Mouse (Mus musculus) erythroblast, embryonic 14.5 days (primary cell): Measurements from ENCODE around the gene Sun2. TPM values are rescaled to one million over a fixed set of nuclear protein-coding genes. Genes with fewer than 3 reads are reported as not detected.

Experiments
- H3K27me3 ChIP-seq: 2 replicates; pipeline ENCODE4 v1.6.1; 2012; ENCODE audit warnings: inconsistent platforms; ENCODE audit not compliant: control insufficient read depth
- H3K36me3 ChIP-seq: 2 replicates; pipeline ENCODE4 v1.6.1; 2012; ENCODE audit warnings: mild to moderate bottlenecking, inconsistent platforms; ENCODE audit not compliant: control insufficient read depth
- H3K4me1 ChIP-seq: 2 replicates; pipeline ENCODE4 v1.6.1; 2012; ENCODE audit warnings: inconsistent platforms; ENCODE audit not compliant: control insufficient read depth
- H3K4me3 ChIP-seq: replicated peaks from 2 replicates; pipeline ENCODE3; 2012; ENCODE audit warnings: moderate library complexity, mild to moderate bottlenecking, inconsistent platforms
- H3K9me3 ChIP-seq: 2 replicates; pipeline ENCODE4 v1.6.1; 2012; ENCODE audit warnings: low read length, inconsistent platforms, mixed read lengths; ENCODE audit not compliant: control insufficient read depth
- GATA1 ChIP-seq: IDR thresholded peaks from 2 replicates; pipeline ENCODE4 v1.6.1; 2012; ENCODE audit warnings: low read length, inconsistent platforms, mixed read lengths
- TAL1 ChIP-seq: IDR thresholded peaks from 3 replicates; pipeline ENCODE4 v1.6.1; 2012; ENCODE audit warnings: low read length, inconsistent platforms, mixed read lengths
- polyA plus RNA-seq: library from polyadenylated mRNA; stranded (reverse); fragments of >175 nt; gene quantifications from 2 replicates; pipeline ENCODE4 v1.2.3, GENCODE M21; 2012

Gene Sun2
- polyA plus RNA-seq, 1 experiment = 4.2 TPM

DNA sequence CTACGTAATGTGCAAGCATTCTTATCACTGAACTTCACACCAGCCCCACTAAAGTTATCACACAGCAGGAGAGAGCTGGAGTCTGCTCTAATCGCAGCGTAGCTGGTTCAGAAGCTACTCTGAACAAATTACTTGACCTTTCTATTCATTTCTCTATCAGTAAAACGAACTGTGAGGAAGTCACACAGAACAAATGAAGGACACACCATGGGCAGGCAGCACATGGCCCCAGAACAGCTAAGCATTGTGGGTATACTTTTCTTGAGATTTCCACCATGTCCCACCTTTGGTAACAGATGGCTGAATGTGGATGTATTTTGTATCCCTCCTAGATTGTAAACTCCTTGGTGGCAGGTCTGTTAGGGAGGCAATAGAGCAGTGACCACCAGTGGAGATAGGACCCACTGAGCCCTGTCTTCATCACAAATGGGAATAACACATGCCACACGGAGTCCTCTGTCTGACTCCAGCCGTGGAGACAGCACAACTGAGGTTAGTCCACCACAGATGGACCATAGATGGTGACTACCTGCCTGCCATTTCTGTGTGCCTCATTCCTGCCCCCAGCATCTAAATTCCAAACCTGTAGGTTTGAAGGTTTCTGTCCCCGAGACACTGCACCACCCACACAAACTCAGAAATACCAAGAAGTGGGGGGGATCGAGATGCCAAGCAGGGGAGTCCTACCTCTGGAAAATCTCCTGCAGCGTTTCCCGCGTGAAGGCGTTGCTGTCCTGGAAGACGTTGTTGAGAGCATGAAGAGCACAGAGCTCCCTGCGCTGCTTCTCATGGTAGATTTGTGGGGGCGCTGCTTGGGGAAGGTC is 56.1 kb downstream of the Sun2 start:
- TF ChIP-seq GATA1 (peak; percentile 41; the same call in 1 of the 2 replicates), TAL1 (peak; percentile 51; the same call in 2 of the 3 replicates)
- H3K4me3 ChIP-seq = peak overlapping the region; percentile 89
- peaks cover 41% of the 10 kb centered on the region for H3K36me3 ChIP-seq
- no peaks in the 10 kb centered on the region for H3K9me3 ChIP-seq
- H3K27me3 ChIP-seq = no peaks in the 10 kb centered on the region
- H3K4me1 ChIP-seq = peaks cover 80% of the 10 kb centered on the region

DNA sequence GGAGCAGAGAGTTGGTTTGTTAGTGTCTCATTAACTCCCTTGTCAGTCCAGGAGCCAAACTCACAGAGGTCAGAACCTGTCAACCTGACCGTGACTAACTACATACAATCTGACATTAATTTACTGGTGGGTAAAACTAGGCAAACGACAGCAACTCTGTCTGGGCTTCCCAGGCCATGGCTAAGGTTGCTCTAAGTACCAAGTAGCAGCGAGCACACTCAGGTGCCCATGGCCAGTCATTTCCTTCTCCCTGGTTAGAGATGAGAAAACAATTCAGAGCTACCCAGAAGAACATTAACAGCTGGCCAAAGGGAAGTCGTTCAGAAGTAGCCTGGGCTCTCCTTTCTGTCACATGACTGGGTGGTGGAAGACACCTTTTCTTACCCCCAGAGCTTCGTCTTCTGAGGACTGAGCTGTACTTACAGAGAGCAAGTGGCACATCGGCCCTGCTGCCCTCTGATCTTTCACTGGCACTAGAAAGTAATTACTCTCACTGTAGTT is 57.1 kb downstream of the Sun2 start:
- Histone ChIP-seq H3K9me3 (no peaks in the 10 kb centered on the region), H3K36me3 (peaks cover 52% of the 10 kb centered on the region), H3K4me1 (peaks cover 88% of the 10 kb centered on the region)

DNA sequence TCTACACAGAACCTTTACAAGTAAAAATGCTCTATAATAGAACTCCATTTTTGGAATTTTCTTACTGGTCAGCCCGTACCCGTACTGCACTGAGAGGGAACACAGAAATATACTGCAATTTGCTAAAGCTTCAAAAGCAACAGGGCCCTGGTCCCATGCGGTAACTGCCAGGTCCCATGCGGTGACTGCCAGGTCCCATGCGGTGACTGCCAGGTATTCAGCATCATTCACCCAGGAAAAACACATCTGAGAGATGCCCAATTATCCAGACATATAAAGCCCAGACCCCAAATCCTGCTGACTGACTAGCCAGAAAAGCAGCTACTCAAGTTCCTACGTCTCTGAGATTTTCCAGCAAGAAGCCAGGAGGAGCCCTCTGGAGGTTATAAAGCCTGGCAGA is 57.7 kb downstream of the Sun2 start:
- no peaks in the 10 kb centered on the region for H3K27me3 ChIP-seq
- peak overlapping the region; percentile 89 for H3K4me3 ChIP-seq
- peaks cover 56% of the 10 kb centered on the region for H3K36me3 ChIP-seq
- no peaks in the 10 kb centered on the region for H3K9me3 ChIP-seq
- H3K4me1 ChIP-seq = peaks cover 84% of the 10 kb centered on the region
- TF ChIP-seq TAL1 (no peak), GATA1 (no peak)

More for the DNA sequence above, 57.1 kb downstream of the Sun2 start:
- TF ChIP-seq TAL1 = no peak
- TF ChIP-seq GATA1 = no peak
- H3K4me3 ChIP-seq = peak overlapping the region; percentile 89
- no peaks in the 10 kb centered on the region for H3K27me3 ChIP-seq

DNA sequence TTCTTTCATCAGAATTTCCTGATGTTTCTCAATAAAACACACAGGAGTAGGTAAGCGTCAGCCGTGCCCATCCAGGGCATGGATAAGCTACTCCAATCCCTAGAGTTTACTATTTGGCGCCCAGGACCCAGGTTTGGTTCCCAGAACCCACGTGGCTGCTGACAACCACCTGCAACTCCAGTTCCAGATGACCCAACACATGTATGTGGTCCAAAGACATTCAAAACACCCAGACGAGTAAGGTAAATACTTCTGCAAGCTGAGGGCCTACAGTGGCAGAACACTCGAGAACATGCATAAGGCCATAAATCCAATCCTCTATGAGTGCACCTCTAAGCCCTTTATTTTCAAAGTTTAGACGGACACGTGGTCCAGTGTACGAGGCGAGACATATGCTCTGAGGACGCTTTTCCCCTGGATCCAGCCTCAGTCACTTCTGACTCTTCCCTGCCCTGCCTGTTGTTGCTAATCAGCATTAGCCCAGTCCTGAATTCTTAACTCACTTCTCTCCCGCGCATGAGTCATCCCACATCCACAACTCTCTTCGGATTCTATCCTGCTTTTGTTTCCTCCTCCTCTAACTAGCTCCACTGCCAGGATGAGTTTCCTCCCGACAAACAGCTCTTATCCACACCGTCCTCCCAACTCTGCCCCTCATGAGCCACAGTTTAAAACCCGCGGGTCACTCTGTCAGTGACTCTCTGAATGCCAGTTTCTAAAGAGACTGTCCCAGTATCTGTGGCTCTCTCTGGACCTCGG is 58.5 kb downstream of the Sun2 start:
- Histone ChIP-seq H3K36me3 (peaks cover 61% of the 10 kb centered on the region), H3K4me3 (peak overlapping the region; percentile 89), H3K27me3 (no peaks in the 10 kb centered on the region), H3K4me1 (peaks cover 81% of the 10 kb centered on the region), H3K9me3 (no peaks in the 10 kb centered on the region)
- TF ChIP-seq TAL1 (no peak), GATA1 (no peak)

DNA sequence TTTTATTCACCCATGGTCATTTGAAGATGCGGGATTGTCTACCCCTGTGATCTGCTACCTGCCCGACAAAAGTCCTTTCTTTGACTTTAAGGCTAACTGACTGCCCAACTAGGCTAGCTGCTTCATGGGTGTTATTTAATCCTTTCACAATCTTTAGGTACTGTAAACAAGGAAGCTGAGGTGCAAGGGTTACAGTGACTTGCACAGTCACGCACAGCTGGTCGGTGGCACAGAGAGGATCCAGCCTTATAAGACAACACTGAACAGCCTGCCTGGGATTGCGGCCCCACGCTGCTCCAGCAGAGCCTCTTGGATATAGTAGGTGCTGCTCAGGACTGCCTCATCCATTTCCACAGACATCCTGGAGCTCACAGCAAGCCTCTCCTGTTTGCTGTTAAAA is 59.2 kb downstream of the Sun2 start:
- peak overlapping the region; percentile 89 for H3K4me3 ChIP-seq
- TF ChIP-seq TAL1 (no peak), GATA1 (no peak)
- peaks cover 74% of the 10 kb centered on the region for H3K4me1 ChIP-seq
- H3K9me3 ChIP-seq = no peaks in the 10 kb centered on the region
- peaks cover 68% of the 10 kb centered on the region for H3K36me3 ChIP-seq
- no peaks in the 10 kb centered on the region for H3K27me3 ChIP-seq

DNA sequence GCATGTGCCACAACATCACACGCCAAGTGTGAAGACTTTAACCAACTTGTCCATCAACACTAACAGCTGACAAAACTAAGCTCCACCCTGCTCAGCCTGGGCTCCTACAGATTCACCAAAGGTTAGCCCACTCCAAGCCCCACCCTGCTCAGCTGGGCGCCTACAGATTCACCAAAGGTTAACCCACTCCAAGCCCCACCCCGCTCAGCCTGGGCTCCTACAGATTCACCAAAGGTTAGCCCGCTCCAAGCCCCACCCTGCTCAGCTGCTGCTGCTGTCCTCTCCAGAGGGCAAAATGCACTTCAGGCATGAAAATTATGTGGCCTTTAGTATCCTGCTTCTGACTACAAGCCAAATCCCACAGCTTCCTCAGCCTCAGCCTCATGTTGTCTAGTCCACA is 60.4 kb downstream of the Sun2 start:
- TF ChIP-seq GATA1 (no peak), TAL1 (no peak)
- peaks cover 72% of the 10 kb centered on the region for H3K4me1 ChIP-seq
- H3K27me3 ChIP-seq = no peaks in the 10 kb centered on the region
- H3K36me3 ChIP-seq = peaks cover 79% of the 10 kb centered on the region
- H3K9me3 ChIP-seq = no peaks in the 10 kb centered on the region
- H3K4me3 ChIP-seq = peak overlapping the region; percentile 30

DNA sequence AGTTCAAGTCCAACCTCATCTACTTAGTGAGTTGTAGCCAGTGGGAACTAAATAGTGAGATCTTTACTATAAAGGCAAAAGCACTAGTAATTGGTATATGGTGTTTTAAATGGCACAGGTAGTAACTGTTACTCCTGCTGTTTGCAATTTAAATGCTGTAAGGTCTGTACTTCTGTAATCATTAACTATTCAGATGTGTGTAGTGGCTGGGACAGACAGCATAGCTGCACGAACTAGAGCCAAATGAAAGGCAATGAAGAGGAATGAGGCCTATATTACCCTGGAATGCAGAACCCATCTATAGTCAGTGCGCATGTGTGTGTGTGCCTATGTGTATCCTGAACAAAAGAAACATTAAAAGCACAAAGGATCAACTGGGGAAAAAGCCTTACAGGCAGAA is 64.4 kb downstream of the Sun2 start:
- H3K4me1 ChIP-seq = peaks cover 39% of the 10 kb centered on the region
- H3K4me3 ChIP-seq = no peak overlapping the region
- no peaks in the 10 kb centered on the region for H3K9me3 ChIP-seq
- H3K27me3 ChIP-seq = no peaks in the 10 kb centered on the region
- H3K36me3 ChIP-seq = peaks cover 93% of the 10 kb centered on the region
- TF ChIP-seq TAL1 (no peak), GATA1 (no peak)

Other genes with a start within 250 kb of the Sun2 start
- not detected in 2 replicates for gene Kcnj4, start 237.3 kb downstream of the Sun2 start, polyA plus RNA-seq
- not detected in 2 replicates for gene Kdelr3, start 226.1 kb downstream of the Sun2 start, polyA plus RNA-seq
- gene Ddx17, start 195.8 kb downstream of the Sun2 start, polyA plus RNA-seq = 1.6 and 2.4 TPM in 2 replicates
- gene Dmc1, start 137.4 kb downstream of the Sun2 start, polyA plus RNA-seq = not detected in 2 replicates
- gene Fam227a, start 83.6 kb downstream of the Sun2 start, polyA plus RNA-seq = not detected in 2 replicates
- 5.9 and 7.1 TPM in 2 replicates for gene Cby1, start 83.3 kb downstream of the Sun2 start, polyA plus RNA-seq
- gene Tomm22, start 71.7 kb downstream of the Sun2 start, polyA plus RNA-seq = 12.2 and 13.5 TPM in 2 replicates
- gene Josd1, start 54.6 kb downstream of the Sun2 start, polyA plus RNA-seq = 1.8 and 2.5 TPM in 2 replicates
- 21.9 and 23.6 TPM in 2 replicates for gene Gtpbp1, start 51.7 kb downstream of the Sun2 start, polyA plus RNA-seq
- 0.69 and 1.1 TPM in 2 replicates for gene Dnal4, start 35.3 kb upstream of the Sun2 start, polyA plus RNA-seq
- not detected in 2 replicates for gene Nptxr, start 62.2 kb upstream of the Sun2 start, polyA plus RNA-seq
- not detected in 2 replicates for gene Npcd, start 91.7 kb upstream of the Sun2 start, polyA plus RNA-seq
- gene Cbx6, start 92.2 kb upstream of the Sun2 start, polyA plus RNA-seq = 2.7 and 4.0 TPM in 2 replicates
- 0.03 and 0.07 TPM in 2 replicates for gene Apobec3, start 149.1 kb upstream of the Sun2 start, polyA plus RNA-seq
- gene Cbx7, start 228.6 kb upstream of the Sun2 start, polyA plus RNA-seq = 0.28 and 0.50 TPM in 2 replicates